Mouse (Mus musculus) heart, adult 2 months (tissue): ENCODE measurements at regions not wholly inside any gene's neighbourhood (a gene's known extent, or its start where the extent isn't known, plus 50 kb on each side); places are given as distances from the start of the nearest gene placed in this dataset.

Source experiments
- CTCF ChIP-seq: fragments of 200-600 bp; IDR thresholded peaks from 2 replicates; pipeline ENCODE4 v1.8.1; 2022; ENCODE audit warnings: antibody characterized with exemption, mild to moderate bottlenecking, moderate library complexity
- EP300 ChIP-seq: fragments of 200-500 bp; IDR thresholded peaks from 2 replicates; pipeline ENCODE4 v1.6.1; 2011; ENCODE audit warnings: low read depth, low read length, control low read depth; ENCODE audit not compliant: insufficient read depth
- POLR2A ChIP-seq: fragments of 200-500 bp; IDR thresholded peaks from 2 replicates; pipeline ENCODE4 v1.6.1; 2011; ENCODE audit warnings: mild to moderate bottlenecking, low read depth, low read length, control low read depth; ENCODE audit not compliant: insufficient read depth

DNA sequence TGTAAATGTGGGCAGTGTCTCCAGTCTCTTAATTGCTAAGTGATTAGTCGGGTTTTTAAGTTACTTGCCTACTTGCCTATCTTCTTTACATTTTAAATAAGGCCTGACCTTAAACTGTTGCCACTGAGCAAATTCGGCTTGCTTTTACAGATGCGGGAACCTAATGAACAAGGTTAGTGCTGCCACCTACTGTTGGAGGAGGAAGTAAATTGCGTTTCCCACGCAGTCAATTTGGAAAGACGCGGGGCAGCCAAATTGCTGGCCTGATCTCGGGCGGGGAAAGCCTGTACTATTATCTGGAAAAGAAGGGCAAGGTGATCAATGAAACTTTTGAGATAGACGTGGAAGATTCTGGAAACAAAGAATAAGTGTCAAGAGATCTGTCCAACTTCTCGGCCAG, 79.5 kb upstream of the Slc38a4 start:
- TF ChIP-seq CTCF (peak; percentile 80), POLR2A (no peak), EP300 (0 out of 2 replicates have a peak, but pooled peaks have one; percentile 23)
